Mouse (Mus musculus) C2C12 (cell line): ENCODE data around the gene Gabarap.

Experiments used
- CTCF ChIP-seq: IDR thresholded peaks from one replicate; pipeline ENCODE4 v1.5.1; 2011; ENCODE audit not compliant: control insufficient read depth, insufficient read depth, insufficient read length
- FOSL1 ChIP-seq: IDR thresholded peaks from one replicate; pipeline ENCODE4 v1.8.0; 2011; ENCODE audit warnings: mild to moderate bottlenecking, low read length; ENCODE audit not compliant: poor library complexity, insufficient read depth, severe bottlenecking
- MYOD1 ChIP-seq: IDR thresholded peaks from one replicate; pipeline ENCODE4 v1.6.1; 2011; ENCODE audit warnings: low read depth; ENCODE audit not compliant: control insufficient read depth, insufficient read length
- MYOG ChIP-seq: IDR thresholded peaks from one replicate; pipeline ENCODE4 v1.6.1; 2011; ENCODE audit not compliant: control insufficient read depth, insufficient read length; ENCODE audit errors: extremely low read depth

DNA sequence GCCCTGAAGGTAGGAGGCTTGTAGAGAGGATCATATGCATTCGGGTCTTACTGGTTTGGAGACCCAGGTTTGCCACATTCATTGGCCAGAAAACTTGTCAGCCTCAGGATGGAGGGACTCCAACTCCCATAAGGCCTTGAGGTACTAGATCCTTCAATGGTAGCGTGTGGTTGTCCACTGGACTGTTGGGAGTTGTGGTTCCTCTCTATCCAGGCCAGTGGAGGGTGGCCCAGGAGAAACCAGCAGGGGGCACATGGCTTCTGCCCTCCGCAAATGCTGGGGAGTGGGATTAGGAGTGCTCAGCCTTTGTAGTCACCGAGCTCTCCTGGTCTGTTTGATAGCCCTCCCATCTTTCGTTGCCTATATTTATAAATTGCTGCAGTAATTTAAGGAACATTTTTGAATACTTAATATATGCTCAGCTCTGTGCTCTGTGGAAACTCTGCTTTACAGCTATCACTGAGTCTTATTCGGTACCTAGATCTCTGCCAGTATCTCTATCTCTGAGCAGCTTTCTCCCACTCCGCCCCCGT lies 29.9 kb downstream of the Gabarap start:
- TF ChIP-seq FOSL1 (no peak), CTCF (peak; percentile 46), MYOD1 (no peak), MYOG (no peak)
